Mouse (Mus musculus): Measurements from ENCODE around the gene Gm20388. TPM values are rescaled to one million over a fixed set of nuclear protein-coding genes. Genes with fewer than 3 reads are reported as not detected.

Gene Gm20388
- total RNA-seq, 2 experiments from 2014 or later: 2.2 to 7.6 TPM

- Histone ChIP-seq H3K4me3 (no peak overlapping the region), H3K27ac (no peak overlapping the region)
- TF ChIP-seq CTCF (conservative IDR thresholded peaks at IDR 0.05): no peak
- no peak for DNase-seq (ENCODE audit: low spot score in 2 of 2)
Measured at GRCm38 (mm10) chr8:121809524-121810155, 1899.0 kb downstream of the Gm20388 start.

GRCm38 (mm10) chr8:121811502-121811901 lies 1900.9 kb downstream of the Gm20388 start:
- DNase-seq (ENCODE audit: low spot score in 2 of 2): no peak
- TF ChIP-seq CTCF (conservative IDR thresholded peaks at IDR 0.05): no peak
- Histone ChIP-seq H3K27ac (peak overlapping the region; percentile 65), H3K4me3 (no peak overlapping the region)

- no peak overlapping the region for H3K4me3 ChIP-seq
- DNase-seq (ENCODE audit: low spot score in 2 of 2): peak in 1 of 2 experiments; percentile 9
- peak overlapping the region; percentile 65 for H3K27ac ChIP-seq
- TF ChIP-seq CTCF (conservative IDR thresholded peaks at IDR 0.05): no peak
Measured at GRCm38 (mm10) chr8:121811931-121812570, 1901.4 kb downstream of the Gm20388 start.

GRCm38 (mm10) chr8:121818226-121818625 lies 1907.6 kb downstream of the Gm20388 start:
- DNase-seq (ENCODE audit: low spot score in 2 of 2): peak in 1 of 2 experiments; percentile 8
- no peak overlapping the region for H3K27ac ChIP-seq
- no peak overlapping the region for H3K4me3 ChIP-seq
- peak; percentile 26 for TF ChIP-seq CTCF (conservative IDR thresholded peaks at IDR 0.05)

GRCm38 (mm10) chr8:121820840-121821239 lies 1910.2 kb downstream of the Gm20388 start:
- Histone ChIP-seq H3K4me3 (no peak overlapping the region), H3K27ac (no peak overlapping the region)
- no peak for TF ChIP-seq CTCF (conservative IDR thresholded peaks at IDR 0.05)
- peak in 1 of 2 experiments; percentile 1 for DNase-seq (ENCODE audit: low spot score in 2 of 2)

GRCm38 (mm10) chr8:121821320-121821719 lies 1910.7 kb downstream of the Gm20388 start:
- no peak for TF ChIP-seq CTCF (conservative IDR thresholded peaks at IDR 0.05)
- DNase-seq (ENCODE audit: low spot score in 2 of 2): no peak

GRCm38 (mm10) chr8:121821770-121822169 lies 1911.1 kb downstream of the Gm20388 start:
- TF ChIP-seq CTCF (conservative IDR thresholded peaks at IDR 0.05): no peak

More at GRCm38 (mm10) chr8:121821320-121821719, 1910.7 kb downstream of the Gm20388 start:
- H3K4me3 ChIP-seq: no peak overlapping the region
- no peak overlapping the region for H3K27ac ChIP-seq

GRCm38 (mm10) chr8:121827726-121828125 lies 1917.1 kb downstream of the Gm20388 start:
- no peak for TF ChIP-seq CTCF (conservative IDR thresholded peaks at IDR 0.05)
- no peak overlapping the region for H3K27ac ChIP-seq
- H3K4me3 ChIP-seq: no peak overlapping the region; the same call in 1 of the 2 replicates
- DNase-seq (ENCODE audit: low spot score in 2 of 2): no peak

More at GRCm38 (mm10) chr8:121821770-121822169, 1911.1 kb downstream of the Gm20388 start:
- H3K27ac ChIP-seq: no peak overlapping the region
- no peak overlapping the region for H3K4me3 ChIP-seq
- no peak for DNase-seq (ENCODE audit: low spot score in 2 of 2)

- Histone ChIP-seq H3K4me3 (peak overlapping the region; percentile 81), H3K27ac (peak overlapping the region; percentile 90; the same call in 1 of the 2 replicates)
- DNase-seq (ENCODE audit: low spot score in 2 of 2): no peak
- TF ChIP-seq CTCF (conservative IDR thresholded peaks at IDR 0.05): no peak
Measured at GRCm38 (mm10) chr8:121828376-121829023, 1917.9 kb downstream of the Gm20388 start.

- TF ChIP-seq CTCF (conservative IDR thresholded peaks at IDR 0.05): no peak
- DNase-seq (ENCODE audit: low spot score in 2 of 2): peak; percentile 85 to 88
- Histone ChIP-seq H3K4me3 (peak within 1 kb of the TSS; percentile 81), H3K27ac (peak within 1 kb of the TSS; percentile 90)
Measured at GRCm38 (mm10) chr8:121829048-121829776, 1918.6 kb downstream of the Gm20388 start, which contains the start of gene Klhdc4. Gene Klhdc4, minus strand, starts transcription at chr8:121829569.

- peak overlapping the region; percentile 81 for H3K4me3 ChIP-seq
- TF ChIP-seq CTCF (conservative IDR thresholded peaks at IDR 0.05): no peak
- peak overlapping the region; percentile 90 for H3K27ac ChIP-seq
- DNase-seq (ENCODE audit: low spot score in 2 of 2): peak in 1 of 2 experiments; percentile 10
Measured at GRCm38 (mm10) chr8:121829777-121830362, 1919.2 kb downstream of the Gm20388 start.

GRCm38 (mm10) chr8:121832061-121832460 lies 1921.4 kb downstream of the Gm20388 start:
- Histone ChIP-seq H3K4me3 (no peak overlapping the region), H3K27ac (no peak overlapping the region; the same call in 1 of the 2 replicates)
- no peak for TF ChIP-seq CTCF (conservative IDR thresholded peaks at IDR 0.05)
- no peak for DNase-seq (ENCODE audit: low spot score in 2 of 2)
